Mouse (Mus musculus) cerebellum, postnatal 4 days (tissue): ENCODE measurements around the gene Prss33.
"Not testable (repeated sequence)": the region's sequence is repeated elsewhere in the genome, so short reads cannot be mapped to it uniquely, and the experiment has no call there.

Experiments
- DNase-seq, 2 experiments: peaks; one replicate each; pipeline ENCODE4 v3.0.0; 2022; ENCODE audit warnings: low spot score in 2 of 2, mixed read lengths in 1 of 2

The Prss33 gene

GRCm38 (mm10) chr17:23836006-23836575, at the start of gene Prss33:
Gene Prss33 (minus strand): TSS chr17:23836056.
- DNase-seq = no peak

- not testable (repeated sequence) for DNase-seq
Measured at GRCm38 (mm10) chr17:23880576-23880975, 44.7 kb upstream of the Prss33 start, which contains the start of the genes Dcpp1 and Dcpp2. Gene Dcpp1 (plus strand): TSS chr17:23880876. Gene Dcpp2 (plus strand): TSS chr17:23880880.

- DNase-seq = no peak
Measured at GRCm38 (mm10) chr17:23877166-23877565, 41.3 kb upstream of the Prss33 start.

GRCm38 (mm10) chr17:23876741-23877140, 40.9 kb upstream of the Prss33 start:
- peak in 1 of 2 experiments; percentile 18 for DNase-seq

GRCm38 (mm10) chr17:23873884-23874856, 38.3 kb upstream of the Prss33 start:
- DNase-seq = peak in 1 of 2 experiments; percentile 58

GRCm38 (mm10) chr17:23868513-23868912, 32.7 kb upstream of the Prss33 start:
- DNase-seq = no peak

GRCm38 (mm10) chr17:23867756-23868155, 31.9 kb upstream of the Prss33 start, which contains the start of gene Prss21:
Gene Prss21 (plus strand): TSS chr17:23868056.
- DNase-seq = no peak

GRCm38 (mm10) chr17:23862926-23863325, 27.1 kb upstream of the Prss33 start:
- DNase-seq = no peak

- no peak for DNase-seq
Measured at GRCm38 (mm10) chr17:23857913-23858312, 22.1 kb upstream of the Prss33 start.

GRCm38 (mm10) chr17:23857193-23857592, 21.3 kb upstream of the Prss33 start:
- DNase-seq = no peak

- no peak for DNase-seq
Measured at GRCm38 (mm10) chr17:23854229-23854765, 18.4 kb upstream of the Prss33 start.

GRCm38 (mm10) chr17:23853292-23853691, 17.4 kb upstream of the Prss33 start:
- peak in 1 of 2 experiments; percentile 63 for DNase-seq

GRCm38 (mm10) chr17:23850853-23851749, 15.2 kb upstream of the Prss33 start:
- peak; percentile 51 to 84 for DNase-seq

GRCm38 (mm10) chr17:23850028-23850427, 14.2 kb upstream of the Prss33 start:
- no peak for DNase-seq

- peak in 1 of 2 experiments; percentile 63 for DNase-seq
Measured at GRCm38 (mm10) chr17:23843812-23844273, 8.0 kb upstream of the Prss33 start, which contains the start of the genes Prss32 and Prss41. Gene Prss32 (plus strand): TSS chr17:23843855. Gene Prss41 (minus strand): TSS chr17:23844172.

GRCm38 (mm10) chr17:23843141-23843811, 7.4 kb upstream of the Prss33 start:
- DNase-seq = no peak

- DNase-seq = peak in 1 of 2 experiments; percentile 67
Measured at GRCm38 (mm10) chr17:23841145-23841544, 5.3 kb upstream of the Prss33 start.

- no peak for DNase-seq
Measured at GRCm38 (mm10) chr17:23831201-23831600, 4.7 kb downstream of the Prss33 start.

- peak in 1 of 2 experiments; percentile 81 for DNase-seq
Measured at GRCm38 (mm10) chr17:23829064-23829619, 6.7 kb downstream of the Prss33 start, which contains the start of gene Elob. Gene Elob (minus strand): TSS chr17:23829136.
